Mouse (Mus musculus) heart, embryonic 12.5 days (tissue): ENCODE measurements around the gene Anxa11. TPM values are rescaled to one million over a fixed set of nuclear protein-coding genes. Genes with fewer than 3 reads are reported as not detected.
A peak's percentile ranks its signal among the peaks of the same experiment; 100 is the strongest.
"Not testable (repeated sequence)": the region's sequence is repeated elsewhere in the genome, so short reads cannot be mapped to it uniquely, and the experiment has no call there.

ENCODE experiments used
- ATAC-seq: fragments of 200-750 bp; cut with Nextera tagmentation; 2 replicates; pipeline ENCODE4 v1.8.0; 2017; ENCODE audit warnings: moderate TSS enrichment, moderate library complexity; ENCODE audit not compliant: insufficient number of reproducible peaks, low FRiP score
- H3K27ac ChIP-seq: fragments of 300-500 bp; sonication (generic); 2 replicates; pipeline ENCODE4 v1.5.1; 2016; ENCODE audit warnings: mild to moderate bottlenecking, moderate library complexity; ENCODE audit not compliant: poor library complexity, severe bottlenecking
- H3K27me3 ChIP-seq: fragments of 300-500 bp; sonication (generic); replicated peaks from 2 replicates; pipeline ENCODE4 v1.6.1; 2016; ENCODE audit warnings: mild to moderate bottlenecking, moderate library complexity
- H3K36me3 ChIP-seq: fragments of 300-500 bp; sonication (generic); 2 replicates; pipeline ENCODE4 v1.6.1; 2016; ENCODE audit warnings: mild to moderate bottlenecking, moderate library complexity
- H3K4me1 ChIP-seq: fragments of 300-500 bp; sonication (generic); replicated peaks from 2 replicates; pipeline ENCODE4 v1.6.1; 2016; ENCODE audit warnings: mild to moderate bottlenecking
- H3K4me2 ChIP-seq: fragments of 300-500 bp; sonication (generic); 2 replicates; pipeline ENCODE4 v1.6.1; 2016; ENCODE audit warnings: mild to moderate bottlenecking, moderate library complexity
- H3K4me3 ChIP-seq: fragments of 300-500 bp; sonication (generic); 2 replicates; pipeline ENCODE4 v1.5.1; 2016; ENCODE audit warnings: mild to moderate bottlenecking
- H3K9ac ChIP-seq: fragments of 300-500 bp; sonication (generic); 2 replicates; pipeline ENCODE4 v1.6.1; 2016; ENCODE audit warnings: mild to moderate bottlenecking, moderate library complexity
- H3K9me3 ChIP-seq: fragments of 300-500 bp; sonication (generic); replicated peaks from 2 replicates; pipeline ENCODE4 v1.6.1; 2016; ENCODE audit warnings: mild to moderate bottlenecking, moderate library complexity
- WGBS: fragments of 180-500 bp; shearing (Covaris S2); methylation state at CpG from one replicate; pipeline ENCODE4 v1.1.7; 2016; 5-methylcytosine and 5-hydroxymethylcytosine counted together
- polyA plus RNA-seq: library from polyadenylated mRNA; unstranded; fragments of >200 nt; fragmentation: Nextera tagmentation; extraction: Ambion mirVana; gene quantifications from 2 replicates; pipeline ENCODE4 v1.2.1, GENCODE M21; 2016

Anxa11 gene
- polyA plus RNA-seq, 1 experiment from 2014 or later: 24.1 TPM

DNA sequence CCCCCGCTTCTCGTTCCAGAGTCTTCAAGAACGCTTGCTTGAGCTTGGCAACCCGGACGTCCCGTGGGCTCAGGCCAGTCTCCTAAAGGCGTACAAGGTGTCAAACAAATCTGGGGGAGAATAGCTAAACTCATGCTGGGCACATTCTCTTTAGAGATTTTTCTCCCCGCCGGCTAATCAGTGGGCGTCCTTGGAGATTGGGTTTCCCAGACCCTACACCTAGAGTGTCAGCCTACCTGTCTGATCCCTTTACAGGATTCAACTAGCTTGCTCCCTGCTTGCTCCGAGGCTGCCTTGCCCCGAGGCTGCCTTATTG is 690 bp downstream of the Anxa11 start:
- ATAC-seq: no peak
- WGBS: 2% methylated on average over 12 of the region's 12 CpGs

DNA sequence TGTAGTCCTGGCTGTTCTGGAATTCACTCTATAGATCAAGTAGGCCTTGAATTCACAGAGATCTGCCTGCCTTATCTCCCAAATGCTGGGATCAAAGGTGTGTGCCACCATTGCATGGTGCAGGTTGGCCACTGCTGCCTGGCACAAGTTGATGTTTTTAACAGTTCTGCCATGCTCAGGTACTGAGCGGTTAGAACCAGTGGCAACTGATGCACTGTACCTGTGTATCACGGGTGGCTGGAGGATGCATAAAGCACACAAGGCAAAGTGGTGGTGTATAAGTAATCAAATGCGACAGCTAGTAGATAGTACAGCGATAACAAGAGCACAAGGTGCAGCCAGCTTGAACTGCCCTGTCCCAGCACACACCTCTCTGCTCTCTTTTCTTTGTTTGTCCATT is 2.4 kb downstream of the Anxa11 start:
- Histone ChIP-seq H3K4me1 (peaks cover 19% of the 10 kb centered on the region), H3K36me3 (no peaks in the 10 kb centered on the region), H3K4me3 (no peak overlapping the region), H3K27me3 (0 out of 2 replicates have a peak, but pooled peaks cover 8% of the 10 kb centered on the region), H3K9me3 (no peaks in the 10 kb centered on the region), H3K4me2 (no peak overlapping the region), H3K27ac (no peak overlapping the region), H3K9ac (no peak overlapping the region)
- 82% methylated on average over 4 of the region's 4 CpGs for WGBS
- no peak for ATAC-seq

More for the DNA sequence above, 690 bp downstream of the Anxa11 start:
- Histone ChIP-seq H3K9ac (peak overlapping the region; percentile 79), H3K36me3 (no peaks in the 10 kb centered on the region), H3K4me3 (peak overlapping the region; percentile 73), H3K9me3 (no peaks in the 10 kb centered on the region), H3K27me3 (0 out of 2 replicates have a peak, but pooled peaks cover 8% of the 10 kb centered on the region), H3K27ac (no peak overlapping the region), H3K4me2 (peak overlapping the region; percentile 87), H3K4me1 (peaks cover 14% of the 10 kb centered on the region)

DNA sequence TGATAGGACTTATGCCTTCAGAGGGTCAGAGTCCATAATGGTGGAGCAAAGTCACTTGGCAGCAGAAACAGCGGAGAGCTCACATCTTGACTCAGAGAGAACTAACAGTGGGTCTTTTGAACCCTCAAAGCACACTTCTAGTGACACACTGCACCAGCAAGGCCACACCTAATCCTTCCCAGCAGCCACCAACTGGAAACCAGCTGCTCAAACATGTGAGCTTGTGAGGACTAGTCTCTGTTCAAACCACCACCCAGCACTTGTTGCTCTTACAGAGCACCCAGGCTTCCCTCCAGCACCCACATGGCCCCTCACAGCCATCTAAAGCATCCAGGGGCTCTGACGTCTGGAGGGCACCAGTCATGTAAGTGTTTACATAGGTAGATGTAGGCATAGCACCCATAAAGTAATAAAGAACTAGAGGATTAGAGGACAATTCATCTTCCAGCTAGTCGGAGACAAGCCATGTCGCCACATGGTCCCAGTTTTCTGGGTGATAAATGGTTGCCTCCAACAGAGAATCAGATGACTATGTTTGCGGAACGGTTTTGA is 4.0 kb downstream of the Anxa11 start:
- no peak for ATAC-seq
- no peak overlapping the region for H3K4me3 ChIP-seq
- no peaks in the 10 kb centered on the region for H3K36me3 ChIP-seq
- H3K4me2 ChIP-seq: no peak overlapping the region
- no peak overlapping the region for H3K27ac ChIP-seq
- no peaks in the 10 kb centered on the region for H3K9me3 ChIP-seq
- no peak overlapping the region for H3K9ac ChIP-seq
- peaks cover 23% of the 10 kb centered on the region for H3K4me1 ChIP-seq
- WGBS: 82% methylated on average over 6 of the region's 6 CpGs
- 0 out of 2 replicates have a peak, but pooled peaks cover 2% of the 10 kb centered on the region for H3K27me3 ChIP-seq

DNA sequence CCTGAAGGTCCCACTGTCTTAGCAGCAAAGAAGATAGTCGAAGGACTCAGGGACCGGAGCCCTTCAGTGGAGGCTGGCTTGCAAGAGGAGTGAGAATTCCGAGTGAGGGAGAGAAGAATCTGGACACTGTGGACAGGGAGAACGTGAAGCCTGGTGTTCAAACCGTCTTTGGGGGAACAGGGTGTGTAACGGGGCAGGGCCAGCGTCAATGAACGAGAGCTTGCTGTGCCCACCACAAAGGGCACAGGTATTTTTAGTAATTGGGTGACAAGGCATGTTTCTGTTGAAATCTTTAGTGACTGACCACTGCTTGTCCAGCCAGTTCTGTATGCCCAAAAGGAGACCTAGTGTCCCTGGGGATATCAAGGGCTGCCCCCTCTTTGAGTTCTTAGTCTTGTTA is 4.6 kb downstream of the Anxa11 start:
- peaks cover 27% of the 10 kb centered on the region for H3K4me1 ChIP-seq
- ATAC-seq: no peak
- 79% methylated on average over 8 of the region's 8 CpGs for WGBS
- no peak overlapping the region for H3K4me3 ChIP-seq
- H3K27me3 ChIP-seq: no peaks in the 10 kb centered on the region
- H3K9me3 ChIP-seq: no peaks in the 10 kb centered on the region
- no peak overlapping the region for H3K9ac ChIP-seq
- no peak overlapping the region for H3K4me2 ChIP-seq
- H3K27ac ChIP-seq: no peak overlapping the region
- no peaks in the 10 kb centered on the region for H3K36me3 ChIP-seq

DNA sequence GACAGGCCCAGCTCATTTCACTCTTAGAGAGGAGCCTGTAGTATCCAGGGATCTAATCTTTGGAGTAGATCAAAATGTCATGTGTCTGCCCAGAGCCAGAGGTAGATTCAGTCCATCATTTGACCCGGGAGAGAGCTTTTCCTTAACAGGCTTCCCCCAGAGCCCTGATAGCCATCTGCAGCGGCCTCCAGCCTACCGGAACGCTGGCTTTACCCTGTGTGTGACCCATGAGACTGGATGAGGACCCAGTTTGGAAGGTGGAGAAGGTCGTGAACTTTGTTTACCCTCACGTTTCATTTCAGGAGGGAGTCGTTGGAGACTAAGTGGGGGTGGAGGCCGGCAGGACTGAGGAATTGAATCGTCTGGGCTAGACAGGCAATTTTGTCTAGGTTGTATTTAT is 5.7 kb downstream of the Anxa11 start:
- H3K4me1 ChIP-seq: peaks cover 27% of the 10 kb centered on the region
- H3K27me3 ChIP-seq: no peaks in the 10 kb centered on the region
- no peaks in the 10 kb centered on the region for H3K9me3 ChIP-seq
- H3K9ac ChIP-seq: no peak overlapping the region
- peak overlapping the region; percentile 43 for H3K4me2 ChIP-seq
- peak; percentile 9; the same call in 1 of the 2 replicates for ATAC-seq
- 26% methylated on average over 9 of the region's 9 CpGs for WGBS
- H3K27ac ChIP-seq: no peak overlapping the region
- no peaks in the 10 kb centered on the region for H3K36me3 ChIP-seq
- no peak overlapping the region for H3K4me3 ChIP-seq

DNA sequence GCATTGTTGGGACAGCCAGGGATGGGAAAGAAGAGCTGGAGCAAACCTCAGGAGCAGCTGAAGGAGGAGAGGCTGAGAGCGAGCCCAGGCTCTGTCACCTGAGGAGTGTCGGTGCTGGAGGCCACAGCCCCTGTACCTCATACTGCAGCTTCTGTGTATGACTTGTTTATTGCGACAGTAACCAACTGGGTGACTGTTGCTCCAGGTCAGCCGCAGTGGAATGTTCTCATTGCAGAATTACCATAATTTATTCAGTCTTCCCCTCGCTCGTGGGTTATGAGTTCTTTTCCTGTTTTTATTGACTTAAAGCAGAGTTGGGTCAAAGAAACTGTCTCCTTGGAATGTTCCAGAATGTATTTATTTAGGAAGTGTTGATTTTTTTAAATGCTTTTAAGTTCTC is 6.3 kb downstream of the Anxa11 start:
- 83% methylated on average over 6 of the region's 6 CpGs for WGBS
- Histone ChIP-seq H3K27me3 (no peaks in the 10 kb centered on the region), H3K9me3 (no peaks in the 10 kb centered on the region), H3K4me2 (no peak overlapping the region), H3K4me3 (no peak overlapping the region), H3K4me1 (peaks cover 29% of the 10 kb centered on the region), H3K36me3 (no peaks in the 10 kb centered on the region), H3K27ac (no peak overlapping the region), H3K9ac (no peak overlapping the region)
- no peak for ATAC-seq

DNA sequence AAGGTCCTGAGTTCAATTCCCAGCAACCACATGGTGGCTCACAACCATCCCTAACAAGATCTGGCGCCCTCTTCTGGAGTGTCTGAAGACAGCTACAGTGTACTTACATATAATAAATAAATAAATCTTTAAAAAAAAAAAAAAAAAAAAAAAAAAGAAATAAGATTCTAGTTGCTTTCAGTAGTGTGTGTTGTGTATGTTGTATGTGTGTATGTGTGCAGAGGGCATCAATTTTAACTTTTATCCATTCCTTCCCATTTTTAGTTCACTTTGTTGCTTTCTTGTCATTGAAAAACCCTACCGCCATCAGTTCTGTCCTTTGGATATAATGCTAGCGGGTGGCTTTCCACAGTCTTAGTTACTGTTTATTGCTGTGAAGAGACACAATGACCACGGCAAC is 6.8 kb downstream of the Anxa11 start:
- H3K36me3 ChIP-seq, H3K4me2 ChIP-seq, H3K9me3 ChIP-seq, H3K27me3 ChIP-seq, H3K27ac ChIP-seq, H3K9ac ChIP-seq, ATAC-seq, H3K4me3 ChIP-seq: not testable (repeated sequence)
- WGBS: 93% methylated on average over 3 of the region's 4 CpGs
- H3K4me1 ChIP-seq: peaks cover 34% of the 10 kb centered on the region

DNA sequence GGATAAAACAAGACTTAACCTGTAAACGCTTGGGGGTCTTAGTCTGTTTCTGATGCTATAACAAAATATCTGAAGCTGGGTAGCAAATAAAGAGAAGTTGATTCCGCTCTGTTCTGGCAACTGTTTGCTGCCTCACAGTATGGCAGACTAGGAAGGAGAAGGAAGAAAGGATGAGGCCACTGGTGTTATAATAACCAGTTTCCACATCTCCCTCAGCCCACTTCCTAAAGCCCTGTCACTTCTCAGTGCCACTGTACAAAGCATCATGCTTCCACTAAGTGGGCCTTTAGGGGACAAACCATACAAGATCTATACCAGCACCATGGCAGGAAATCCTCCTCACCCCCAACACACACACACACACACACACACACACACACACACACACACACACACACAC is 8.5 kb downstream of the Anxa11 start:
- WGBS: 83% methylated on average over 2 of the region's 2 CpGs
- Histone ChIP-seq H3K27me3 (no peaks in the 10 kb centered on the region), H3K4me3 (no peak overlapping the region), H3K27ac (no peak overlapping the region), H3K4me1 (peaks cover 39% of the 10 kb centered on the region), H3K9me3 (no peaks in the 10 kb centered on the region), H3K36me3 (no peaks in the 10 kb centered on the region), H3K4me2 (no peak overlapping the region), H3K9ac (no peak overlapping the region)
- ATAC-seq: no peak

DNA sequence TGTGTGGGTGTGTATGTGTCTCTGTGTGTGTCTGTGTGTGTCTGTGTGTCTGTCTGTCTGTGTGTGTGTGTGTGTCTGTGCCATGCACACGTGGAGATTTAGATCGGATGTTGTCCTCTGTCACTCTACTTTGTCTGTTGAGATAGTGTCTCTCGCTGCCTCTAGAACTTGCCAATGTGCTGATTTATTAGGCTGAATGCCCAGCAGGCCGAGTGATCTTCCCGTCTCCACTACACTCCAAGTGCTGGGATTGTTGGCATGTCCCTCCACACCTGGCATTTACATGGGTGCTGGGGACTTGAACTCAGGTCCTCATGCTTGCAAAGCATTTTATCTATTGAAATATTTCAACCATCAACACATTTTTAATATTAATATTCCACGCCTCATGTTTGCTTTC is 9.2 kb downstream of the Anxa11 start:
- Histone ChIP-seq H3K4me1 (peaks cover 45% of the 10 kb centered on the region), H3K9me3 (no peaks in the 10 kb centered on the region), H3K4me3 (no peak overlapping the region), H3K27ac (no peak overlapping the region), H3K9ac (no peak overlapping the region), H3K36me3 (no peaks in the 10 kb centered on the region), H3K4me2 (no peak overlapping the region), H3K27me3 (no peaks in the 10 kb centered on the region)
- 58% methylated on average over 6 of the region's 6 CpGs for WGBS
- ATAC-seq: no peak

DNA sequence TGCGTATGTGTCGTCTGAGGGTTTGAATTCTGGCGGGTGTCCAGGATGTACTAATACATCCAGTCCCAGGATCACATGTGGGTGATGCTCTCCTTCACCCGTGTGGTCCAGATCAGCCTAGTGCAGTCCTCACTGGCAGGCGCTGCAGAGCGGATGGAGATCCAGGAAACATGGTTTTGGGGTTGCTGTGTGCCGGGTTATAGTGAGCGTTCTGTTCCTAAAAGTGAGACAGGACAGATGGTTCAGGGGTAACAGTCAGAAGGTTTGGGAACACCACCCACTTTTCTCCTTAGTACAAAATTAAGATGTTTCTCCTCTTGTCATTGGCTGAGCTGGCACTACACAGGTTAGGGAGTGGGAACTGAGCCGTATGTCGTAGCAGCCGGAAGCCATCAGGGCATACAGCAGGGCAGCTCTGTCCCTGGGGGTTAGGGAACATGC is 10.2 kb downstream of the Anxa11 start:
- Histone ChIP-seq H3K36me3 (no peaks in the 10 kb centered on the region), H3K4me3 (no peak overlapping the region), H3K4me2 (no peak overlapping the region), H3K4me1 (peaks cover 44% of the 10 kb centered on the region), H3K9me3 (no peaks in the 10 kb centered on the region), H3K27me3 (no peaks in the 10 kb centered on the region), H3K9ac (no peak overlapping the region), H3K27ac (no peak overlapping the region)
- WGBS: 80% methylated on average over 11 of the region's 11 CpGs
- ATAC-seq: no peak

DNA sequence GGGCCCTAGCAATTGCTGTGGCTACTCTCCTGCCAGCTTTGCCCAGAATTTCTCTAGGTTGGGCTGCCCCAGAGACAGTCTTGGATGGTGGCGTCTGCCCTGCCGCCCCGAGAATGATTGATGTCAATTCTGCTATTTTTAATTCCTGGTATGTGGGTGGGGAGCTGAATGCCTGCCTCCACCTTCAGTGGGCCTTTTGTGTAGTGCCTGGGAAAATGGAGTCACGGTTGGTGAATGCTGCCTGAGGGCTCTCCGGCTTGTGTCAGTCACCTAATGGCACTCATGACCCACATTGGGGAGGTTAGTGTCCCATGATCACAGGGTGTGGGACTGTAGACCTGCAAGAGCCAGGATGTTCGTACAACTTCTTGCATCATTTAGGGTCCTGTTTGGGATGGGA is 11.3 kb downstream of the Anxa11 start:
- Histone ChIP-seq H3K27ac (no peak overlapping the region), H3K4me3 (no peak overlapping the region), H3K4me1 (peaks cover 46% of the 10 kb centered on the region), H3K9me3 (no peaks in the 10 kb centered on the region), H3K4me2 (no peak overlapping the region), H3K36me3 (no peaks in the 10 kb centered on the region), H3K9ac (0 out of 2 replicates have a peak overlapping the region, but pooled peaks have one; percentile 20), H3K27me3 (no peaks in the 10 kb centered on the region)
- WGBS: 47% methylated on average over 6 of the region's 6 CpGs
- no peak for ATAC-seq

DNA sequence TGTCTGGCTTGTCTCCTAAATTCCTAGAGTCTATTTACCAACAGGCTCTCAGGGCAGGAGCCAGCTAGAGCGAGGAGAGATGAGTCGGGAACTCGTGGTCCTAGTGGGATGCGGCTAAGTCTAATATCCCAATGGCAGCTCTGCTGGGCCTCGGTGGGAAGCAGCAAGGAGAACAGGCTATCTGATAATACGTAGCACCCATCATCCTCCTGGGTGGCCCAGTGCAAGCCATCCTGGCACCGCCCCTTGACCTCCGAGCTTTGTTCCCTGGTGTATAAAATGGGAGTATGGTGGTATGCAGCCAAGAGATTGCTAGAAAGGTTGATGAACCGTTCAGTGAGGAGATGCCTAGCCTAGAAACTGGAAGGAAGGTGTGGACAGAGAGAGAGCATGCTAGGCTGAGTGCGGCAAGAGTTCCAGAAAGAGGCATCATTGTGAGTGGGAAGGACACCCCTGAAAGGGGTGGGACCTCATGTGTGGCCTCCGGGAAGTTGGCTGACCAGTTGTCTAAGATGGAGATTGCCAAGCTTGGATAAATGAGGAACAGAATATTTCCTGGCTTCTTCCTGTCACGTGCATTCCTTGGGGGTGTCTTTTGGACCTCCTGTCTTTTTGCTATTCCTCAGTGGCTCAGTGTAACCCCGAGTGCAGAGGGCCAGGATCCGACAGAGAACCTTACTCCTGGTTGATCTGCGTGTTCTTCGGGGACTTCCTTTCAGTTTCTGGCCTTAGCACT is 11.9 kb downstream of the Anxa11 start:
- Histone ChIP-seq H3K27ac (no peak overlapping the region), H3K9me3 (no peaks in the 10 kb centered on the region), H3K4me2 (no peak overlapping the region), H3K9ac (no peak overlapping the region), H3K27me3 (no peaks in the 10 kb centered on the region), H3K4me1 (peaks cover 46% of the 10 kb centered on the region), H3K4me3 (no peak overlapping the region), H3K36me3 (no peaks in the 10 kb centered on the region)
- ATAC-seq: no peak
- 87% methylated on average over 16 of the region's 16 CpGs for WGBS
